ENCODE assay signal across 15 mouse cellular contexts in genomic region chr6:112866096-112866495, GRCm38 (mm10).
A peak's percentile ranks its signal among the peaks of the same experiment; 100 is the strongest.
DNase-seq lines count a peak whose midpoint lies in the region; ATAC-seq and TF ChIP-seq lines count a peak whose summit lies in the region.
"Had no signal": no experiment of that assay in that cellular context is flagged by ENCODE, and none has a peak within 500 bp of the region (broad histone marks: within the 10 kb centered on the region; RNA-seq: fewer than 3 reads in every experiment).

No protein-coding gene starts in this region.

- H3K27me3 ChIP-seq in forebrain, embryonic 14.5 days (replicated peaks; ENCODE audit: control insufficient read depth, insufficient read depth, low read length): no peaks in the 10 kb centered on the region
- no peaks in the 10 kb centered on the region for H3K27me3 ChIP-seq in forebrain, embryonic 16.5 days (replicated peaks; ENCODE audit: control insufficient read depth, insufficient read depth, low read length)
- no peaks in the 10 kb centered on the region for H3K27me3 ChIP-seq in liver, adult 2 months (ENCODE audit: control insufficient read depth, insufficient read depth, low read length)
- no peaks in the 10 kb centered on the region for H3K27me3 ChIP-seq in liver, embryonic 12.5 days (replicated peaks)
- no peaks in the 10 kb centered on the region for H3K27me3 ChIP-seq in neural tube, embryonic 15.5 days (replicated peaks)
- H3K27me3 ChIP-seq: embryonic facial prominence, embryonic 12.5 days; limb, embryonic 15.5 days had no signal

- 80% methylated on average over 4 of the region's 4 CpGs for WGBS in forebrain, embryonic 14.5 days
- 82% methylated on average over 4 of the region's 4 CpGs for WGBS in forebrain, embryonic 16.5 days
- 88% methylated on average over 4 of the region's 4 CpGs for WGBS in liver, adult 2 months
- 70% methylated on average over 4 of the region's 4 CpGs for WGBS in liver, embryonic 12.5 days (ENCODE audit: insufficient replicate concordance)
- WGBS in neural tube, embryonic 15.5 days: 89% methylated on average over 4 of the region's 4 CpGs

- no peak overlapping the region for H3K9ac ChIP-seq in forebrain, embryonic 14.5 days (ENCODE audit: low read length)
- no peak overlapping the region for H3K9ac ChIP-seq in forebrain, embryonic 16.5 days (replicated peaks; ENCODE audit: low read depth, low read length)
- no peak overlapping the region for H3K9ac ChIP-seq in liver, adult 2 months (ENCODE audit: low read depth, low read length)
- no peak overlapping the region for H3K9ac ChIP-seq in liver, embryonic 12.5 days
- H3K9ac ChIP-seq in neural tube, embryonic 15.5 days (replicated peaks): no peak overlapping the region
- H3K9ac ChIP-seq: embryonic facial prominence, embryonic 12.5 days; limb, embryonic 15.5 days had no signal

- H3K4me1 ChIP-seq in forebrain, embryonic 14.5 days (ENCODE audit: control insufficient read depth, insufficient read depth, low read length): peaks cover 17% of the 10 kb centered on the region
- peaks cover 19% of the 10 kb centered on the region for H3K4me1 ChIP-seq in forebrain, embryonic 16.5 days (replicated peaks; ENCODE audit: control insufficient read depth, insufficient read depth, low read length)
- no peaks in the 10 kb centered on the region for H3K4me1 ChIP-seq in liver, adult 2 months (ENCODE audit: control insufficient read depth, insufficient read depth, low read length)
- H3K4me1 ChIP-seq in liver, embryonic 12.5 days: no peaks in the 10 kb centered on the region
- peaks cover 38% of the 10 kb centered on the region for H3K4me1 ChIP-seq in neural tube, embryonic 15.5 days

- H3K4me2 ChIP-seq in forebrain, embryonic 14.5 days (ENCODE audit: low read length): no peak overlapping the region
- no peak overlapping the region for H3K4me2 ChIP-seq in forebrain, embryonic 16.5 days (ENCODE audit: low read length)
- H3K4me2 ChIP-seq in liver, embryonic 12.5 days: no peak overlapping the region
- H3K4me2 ChIP-seq in neural tube, embryonic 15.5 days: no peak overlapping the region
- H3K4me2 ChIP-seq: embryonic facial prominence, embryonic 12.5 days; limb, embryonic 15.5 days had no signal

- no peaks in the 10 kb centered on the region for H3K36me3 ChIP-seq in forebrain, embryonic 14.5 days (ENCODE audit: control insufficient read depth, insufficient read depth, low read length)
- no peaks in the 10 kb centered on the region for H3K36me3 ChIP-seq in forebrain, embryonic 16.5 days (ENCODE audit: control insufficient read depth, insufficient read depth)
- no peaks in the 10 kb centered on the region for H3K36me3 ChIP-seq in liver, adult 2 months (ENCODE audit: control insufficient read depth, insufficient read depth, low read length)
- H3K36me3 ChIP-seq in liver, embryonic 12.5 days: no peaks in the 10 kb centered on the region
- no peaks in the 10 kb centered on the region for H3K36me3 ChIP-seq in neural tube, embryonic 15.5 days
- H3K36me3 ChIP-seq: embryonic facial prominence, embryonic 12.5 days; limb, embryonic 15.5 days had no signal

- ATAC-seq in forebrain, embryonic 14.5 days: no peak
- ATAC-seq in forebrain, embryonic 16.5 days: no peak
- no peak for ATAC-seq in liver, embryonic 12.5 days
- ATAC-seq in neural tube, embryonic 15.5 days (ENCODE audit: low FRiP score): no peak

- H3K9me3 ChIP-seq in forebrain, embryonic 14.5 days (replicated peaks; ENCODE audit: control insufficient read depth, low read length): no peaks in the 10 kb centered on the region
- no peaks in the 10 kb centered on the region for H3K9me3 ChIP-seq in forebrain, embryonic 16.5 days (ENCODE audit: control insufficient read depth, low read length)
- no peaks in the 10 kb centered on the region for H3K9me3 ChIP-seq in liver, embryonic 12.5 days (replicated peaks)
- no peaks in the 10 kb centered on the region for H3K9me3 ChIP-seq in neural tube, embryonic 15.5 days (replicated peaks)
- H3K9me3 ChIP-seq: embryonic facial prominence, embryonic 12.5 days; limb, embryonic 15.5 days had no signal

- peak overlapping the region; percentile 55; the same call in 1 of the 2 replicates for H3K27ac ChIP-seq in forebrain, embryonic 14.5 days (ENCODE audit: low read depth, low read length)
- no peak overlapping the region for H3K27ac ChIP-seq in forebrain, embryonic 16.5 days (ENCODE audit: low read length)
- H3K27ac ChIP-seq in liver, adult 2 months (replicated peaks; ENCODE audit: insufficient read depth, low read depth, low read length): no peak overlapping the region
- no peak overlapping the region for H3K27ac ChIP-seq in liver, embryonic 12.5 days
- 0 out of 2 replicates have a peak overlapping the region, but pooled peaks have one; percentile 39 for H3K27ac ChIP-seq in neural tube, embryonic 15.5 days (replicated peaks)
- H3K27ac ChIP-seq: gastrocnemius, adult 2 months; heart, adult 2 months; limb, embryonic 15.5 days had no signal

- TF ChIP-seq POLR2A in liver, adult 2 months (IDR thresholded peaks at IDR 0.05; ENCODE audit: extremely low read depth, insufficient read depth, low read length): no peak

- H3K79me2 ChIP-seq in liver, adult 2 months (ENCODE audit: control insufficient read depth, insufficient read depth, low read length): no peaks in the 10 kb centered on the region

- TF ChIP-seq CTCF in liver, adult 2 months (IDR thresholded peaks at IDR 0.05; ENCODE audit: low read depth, low read length): no peak

- no peak overlapping the region for H3K4me3 ChIP-seq in forebrain, embryonic 14.5 days (ENCODE audit: low read depth, low read length)
- no peak overlapping the region for H3K4me3 ChIP-seq in forebrain, embryonic 16.5 days (replicated peaks; ENCODE audit: low read length)
- no peak overlapping the region for H3K4me3 ChIP-seq in liver, adult 2 months (ENCODE audit: insufficient read depth, low read depth, low read length)
- no peak overlapping the region for H3K4me3 ChIP-seq in liver, embryonic 12.5 days
- no peak overlapping the region for H3K4me3 ChIP-seq in neural tube, embryonic 15.5 days (replicated peaks)
- H3K4me3 ChIP-seq: embryonic facial prominence, embryonic 12.5 days; gastrocnemius, adult 2 months; heart, adult 2 months; limb, embryonic 15.5 days had no signal

- no peak for DNase-seq in forebrain, embryonic 14.5 days (ENCODE audit: low spot score)
- DNase-seq in liver, adult 2 months (ENCODE audit: extremely low read depth, low read depth, low spot score): peak; percentile 86
- peak; percentile 12 for DNase-seq in adipocyte (ENCODE audit: low spot score)
- no peak for DNase-seq in spleen, postnatal 36 days (ENCODE audit: low spot score in 2 of 2)
- DNase-seq: cerebellum, adult 11 months; gastrocnemius, adult 2 months; heart, adult 2 months; lung, adult 2 months; right cerebral cortex, postnatal 14 days; thymus, postnatal 25 days had no signal

Comparison
In these comparisons a context has a peak if more than half of its experiments do, and no peak if none do; other contexts are left out.
1. H3K27ac ChIP-seq: peak in forebrain, embryonic 14.5 days (single experiment) and neural tube, embryonic 15.5 days (single experiment); none in forebrain, embryonic 16.5 days (single experiment), liver, adult 2 months (single experiment) and liver, embryonic 12.5 days (single experiment).
2. DNase-seq: peak in liver, adult 2 months (single experiment) and adipocyte (single experiment); none in forebrain, embryonic 14.5 days (single experiment) and spleen, postnatal 36 days (0 of 2).